Mouse (Mus musculus): ENCODE results near the gene Krtap4-16.
"Not testable (repeated sequence)": the region's sequence is repeated elsewhere in the genome, so short reads cannot be mapped to it uniquely, and the experiment has no call there.

Gene Krtap4-16

DNA sequence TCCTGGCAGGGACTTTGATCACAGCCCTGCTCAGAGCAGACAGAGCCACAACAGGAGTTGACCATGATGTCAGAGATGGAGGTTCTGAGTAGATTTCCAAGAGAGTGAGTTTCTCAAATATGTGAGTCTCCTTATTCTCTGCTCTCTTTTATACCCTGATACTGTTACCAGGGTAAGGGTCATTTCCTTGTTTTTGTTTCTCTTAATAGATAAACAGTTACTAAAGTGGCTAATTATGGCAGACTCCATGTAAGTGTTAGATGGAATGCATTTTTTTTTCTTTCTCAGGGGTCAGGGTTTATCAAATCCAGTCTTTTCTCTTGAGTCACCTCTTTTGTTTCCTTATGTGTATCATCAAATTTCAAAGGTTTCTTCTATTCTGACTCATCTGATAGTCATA lies at the start of gene Krtap4-16:
Gene Krtap4-16 (minus strand): TSS at position 101 of the 400 bp plus-strand sequence.
- DNase-seq (ENCODE audit: low spot score in 2 of 2) = no peak

DNA sequence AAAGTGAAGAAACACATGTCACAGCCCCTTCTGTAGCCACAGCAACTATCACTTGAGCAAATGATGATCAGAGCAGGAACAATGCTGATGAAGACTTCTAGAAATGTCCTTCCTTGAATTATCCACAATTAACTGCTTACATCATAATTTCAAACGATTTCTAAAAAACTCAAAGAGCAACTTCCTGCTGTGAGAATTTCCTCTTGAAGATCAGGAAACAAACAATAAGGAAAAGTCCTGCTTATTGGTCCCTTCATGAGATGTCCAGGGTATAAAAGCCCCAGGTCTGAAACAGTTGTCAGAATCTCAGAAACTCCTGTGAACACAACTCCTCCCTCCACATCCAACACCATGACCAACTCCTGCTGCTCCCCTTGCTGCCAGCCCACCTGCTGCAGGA lies 27.5 kb upstream of the Krtap4-16 start, which contains the start of gene Gm11567:
Gene Gm11567 (plus strand): TSS at position 301 of the 400 bp plus-strand sequence.
- not testable (repeated sequence) for DNase-seq (ENCODE audit: low spot score in 2 of 2)

DNA sequence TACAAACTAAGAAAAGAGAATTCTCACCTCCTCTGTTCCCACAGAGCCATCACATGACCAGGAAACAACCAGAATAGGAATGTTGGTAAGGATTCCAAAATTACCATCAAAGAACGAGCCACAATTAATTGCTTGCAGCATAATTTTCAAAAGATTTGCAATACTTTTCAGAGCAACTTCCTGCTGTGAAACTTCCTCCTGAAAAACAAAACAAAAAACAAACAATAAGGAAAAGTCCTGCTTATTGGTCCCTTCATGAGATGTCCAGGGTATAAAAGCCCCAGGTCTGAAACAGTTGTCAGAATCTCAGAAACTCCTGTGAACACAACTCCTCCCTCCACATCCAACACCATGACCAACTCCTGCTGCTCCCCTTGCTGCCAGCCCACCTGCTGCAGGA lies 21.7 kb upstream of the Krtap4-16 start, which contains the start of gene Krtap9-1:
Gene Krtap9-1 (plus strand): TSS at position 301 of the 400 bp plus-strand sequence.
- DNase-seq (ENCODE audit: low spot score in 2 of 2) = not testable (repeated sequence)

DNA sequence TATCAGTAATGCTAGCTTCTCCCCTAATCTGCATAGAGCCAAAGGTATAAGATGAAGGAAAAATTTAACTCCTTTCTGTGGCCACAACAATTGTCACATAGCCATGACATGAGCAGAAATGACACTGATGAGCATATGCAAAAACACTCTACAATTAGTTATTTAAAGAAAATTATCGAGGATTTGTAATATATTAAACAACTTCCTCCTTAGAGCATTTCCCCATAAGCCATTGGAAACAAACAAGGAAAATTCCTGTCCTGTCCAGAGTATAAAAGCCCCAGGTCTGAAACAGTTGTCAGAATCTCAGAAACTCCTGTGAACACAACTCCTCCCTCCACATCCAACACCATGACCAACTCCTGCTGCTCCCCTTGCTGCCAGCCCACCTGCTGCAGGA lies 12.8 kb upstream of the Krtap4-16 start, which contains the start of gene Gm11559:
Gene Gm11559 (plus strand): TSS at position 301 of the 400 bp plus-strand sequence.
- not testable (repeated sequence) for DNase-seq (ENCODE audit: low spot score in 2 of 2)

GRCm38 (mm10) chr11:99858761-99859160 lies 7.4 kb upstream of the Krtap4-16 start:
- DNase-seq (ENCODE audit: low spot score in 2 of 2) = no peak

- DNase-seq (ENCODE audit: low spot score in 2 of 2) = no peak
These were observed 6.2 kb upstream of the Krtap4-16 start, which contains the start of gene Gm11568 for GRCm38 (mm10) chr11:99857617-99858016. Gene Gm11568, plus strand, starts transcription at chr11:99857917.

DNA sequence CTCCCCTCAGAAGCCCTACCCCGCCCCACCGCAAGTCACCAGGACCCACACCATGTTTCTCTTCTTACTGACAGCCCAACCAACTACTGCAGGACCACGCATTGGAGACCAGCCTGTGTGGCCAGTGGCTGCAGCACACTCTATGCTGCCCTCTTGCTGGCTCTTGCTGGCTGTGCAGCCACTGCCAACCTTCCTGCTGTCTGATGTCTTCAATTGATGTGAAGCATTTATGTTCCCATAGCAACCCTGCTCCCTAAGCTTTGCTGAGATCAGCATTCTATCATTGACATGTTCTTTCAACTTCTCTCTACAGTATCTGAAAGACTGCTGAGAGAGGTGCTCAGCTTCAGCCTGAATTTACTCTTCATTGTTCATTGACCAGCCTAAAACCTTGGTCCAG lies 2.7 kb upstream of the Krtap4-16 start:
- DNase-seq (ENCODE audit: low spot score in 2 of 2) = no peak

- DNase-seq (ENCODE audit: low spot score in 2 of 2) = no peak
These were observed 4.7 kb downstream of the Krtap4-16 start for GRCm38 (mm10) chr11:99846746-99847145.

DNA sequence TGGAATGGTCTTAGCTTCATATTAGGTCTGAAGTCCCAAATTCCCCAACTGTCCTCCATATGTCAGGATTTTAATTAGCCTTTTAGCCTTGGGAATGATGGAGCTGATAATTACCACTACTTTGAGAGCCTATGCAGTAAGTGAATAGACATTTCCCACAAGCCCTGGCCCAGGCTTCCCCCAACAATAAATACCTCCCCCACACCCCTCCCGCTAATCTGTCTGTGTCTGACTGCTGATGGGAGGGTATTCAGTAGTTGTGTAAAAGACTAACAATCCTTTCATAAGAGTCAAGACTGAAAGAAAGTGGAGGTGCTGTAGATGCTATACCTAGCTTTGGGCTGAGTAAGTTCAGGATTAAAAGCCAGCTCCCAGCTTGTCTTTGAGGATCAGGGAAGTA lies 9.2 kb downstream of the Krtap4-16 start:
- no peak for DNase-seq (ENCODE audit: low spot score in 2 of 2)

- DNase-seq (ENCODE audit: low spot score in 2 of 2) = no peak
These were observed 13.4 kb downstream of the Krtap4-16 start, which contains the start of gene 2300003K06Rik for GRCm38 (mm10) chr11:99837966-99838365. Gene 2300003K06Rik, minus strand, starts transcription at chr11:99838066.

GRCm38 (mm10) chr11:99815566-99815965 lies 35.8 kb downstream of the Krtap4-16 start, which contains the start of gene Gm11564:
Gene Gm11564, minus strand, starts transcription at chr11:99815666.
- DNase-seq (ENCODE audit: low spot score in 2 of 2) = not testable (repeated sequence)

DNA sequence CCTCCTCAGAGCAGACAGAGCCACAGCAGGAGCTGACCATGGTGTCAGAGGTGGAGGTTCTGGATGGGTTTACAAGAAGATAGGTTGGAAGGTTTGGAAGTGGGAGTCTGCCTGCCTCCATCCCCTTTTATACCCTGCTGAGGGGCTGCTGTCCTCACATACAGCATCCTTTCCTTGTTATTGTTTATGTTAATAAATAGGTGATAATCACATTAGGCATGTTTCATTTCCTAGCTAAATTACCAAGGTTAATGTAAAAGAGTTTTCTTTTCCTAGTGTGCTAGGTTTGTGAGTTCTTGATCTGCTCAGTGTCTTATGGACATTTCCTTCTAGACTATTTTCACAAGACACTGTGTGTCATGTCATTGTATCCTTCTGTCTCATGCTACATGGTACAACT lies 41.6 kb downstream of the Krtap4-16 start, which contains the start of gene Krtap4-13:
Gene Krtap4-13 (minus strand): TSS at position 101 of the 400 bp plus-strand sequence.
- DNase-seq (ENCODE audit: low spot score in 2 of 2) = not testable (repeated sequence)

- DNase-seq (ENCODE audit: low spot score in 2 of 2) = not testable (repeated sequence)
These were observed 47.1 kb downstream of the Krtap4-16 start, which contains the start of gene Gm11554 for GRCm38 (mm10) chr11:99804346-99804745. Gene Gm11554, minus strand, starts transcription at chr11:99804446.

Measured in spleen, postnatal 36 days (tissue).